Mouse (Mus musculus) T-helper 1 cell (primary cell): ENCODE data around the gene Armcx6.
"Not testable (repeated sequence)": the region's sequence is repeated elsewhere in the genome, so short reads cannot be mapped to it uniquely, and the experiment has no call there.

Experiments
- in situ Hi-C: fragments of 300-600 bp; cut with MboI, MseI; formaldehyde crosslinking; loops from one replicate; pipeline ENCODE4 v1.15.1; 2025; ENCODE audit warnings: high pct_unique_total_duplicates

Armcx6 gene

GRCm38 (mm10) chrX:134750764-134751592 lies at the start of gene Armcx6:
Armcx6 (minus strand) TSS chrX:134751417.
- in situ Hi-C loops, result no loop called here

- in situ Hi-C loops, result loop anchor here (10.0 kb wide), 1 partner anchor 1277 kb away; the partner anchor contains the start of gene Bex2
Observed at GRCm38 (mm10) chrX:134787728-134788127, 36.5 kb upstream of the Armcx6 start.

GRCm38 (mm10) chrX:134763428-134764198 lies 12.4 kb upstream of the Armcx6 start:
- in situ Hi-C loops, result loop anchor here (5.0 kb wide), 1 partner anchor 34 kb away; no protein-coding TSS in a partner anchor

- in situ Hi-C loops, result no loop called here
Observed at GRCm38 (mm10) chrX:134757293-134757995, 6.2 kb upstream of the Armcx6 start.

- in situ Hi-C loops, result no loop called here
Observed at GRCm38 (mm10) chrX:134756434-134757292, 5.4 kb upstream of the Armcx6 start, which contains the start of gene Armcx3. Armcx3 (plus strand) TSS chrX:134756595.

- in situ Hi-C loops, result no loop called here
Observed at GRCm38 (mm10) chrX:134752584-134752983, 1.4 kb upstream of the Armcx6 start.

GRCm38 (mm10) chrX:134751910-134752309 lies 693 bp upstream of the Armcx6 start:
- in situ Hi-C loops, result no loop called here

GRCm38 (mm10) chrX:134746459-134746858 lies 4.8 kb downstream of the Armcx6 start:
- in situ Hi-C loops, result no loop called here

- in situ Hi-C loops, result no loop called here
Observed at GRCm38 (mm10) chrX:134741862-134742261, 9.4 kb downstream of the Armcx6 start.

GRCm38 (mm10) chrX:134739160-134739559 lies 12.1 kb downstream of the Armcx6 start:
- in situ Hi-C loops, result no loop called here

GRCm38 (mm10) chrX:134737796-134738195 lies 13.4 kb downstream of the Armcx6 start:
- in situ Hi-C loops, result no loop called here

- in situ Hi-C loops, result loop anchor here (5.0 kb wide), 1 partner anchor 198 kb away; no protein-coding TSS in a partner anchor
Observed at GRCm38 (mm10) chrX:134729778-134730177, 21.4 kb downstream of the Armcx6 start.

- in situ Hi-C loops, result not testable (repeated sequence)
Observed at GRCm38 (mm10) chrX:134723762-134724161, 27.5 kb downstream of the Armcx6 start.

- in situ Hi-C loops, result no loop called here
Observed at GRCm38 (mm10) chrX:134718524-134718923, 32.7 kb downstream of the Armcx6 start.

GRCm38 (mm10) chrX:134717752-134718308 lies 33.4 kb downstream of the Armcx6 start, which contains the start of gene Armcx1:
Armcx1 (plus strand) TSS chrX:134717963.
- in situ Hi-C loops, result no loop called here

GRCm38 (mm10) chrX:134716863-134717262 lies 34.4 kb downstream of the Armcx6 start:
- in situ Hi-C loops, result no loop called here
